ENCODE assay signal across 31 mouse cellular contexts in genomic region chr12:102118014-102118413, GRCm38 (mm10). TPM values are rescaled to one million over a fixed set of nuclear protein-coding genes. Genes with fewer than 3 reads are reported as not detected.
DNase-seq lines count a peak whose midpoint lies in the region; ATAC-seq and TF ChIP-seq lines count a peak whose summit lies in the region.
"Had no signal": no experiment of that assay in that cellular context is flagged by ENCODE, and none has a peak within 500 bp of the region (broad histone marks: within the 10 kb centered on the region; RNA-seq: fewer than 3 reads in every experiment).

No protein-coding gene starts in this region.

- 0 out of 2 replicates have a peak, but pooled peaks have one; percentile 23 for TF ChIP-seq EP300 in heart, adult 2 months (IDR thresholded peaks at IDR 0.05; ENCODE audit: insufficient read depth, low read depth, low read length)

- H3K36me3 ChIP-seq in heart, adult 2 months (ENCODE audit: control insufficient read depth, insufficient read depth, low read length): no peaks in the 10 kb centered on the region
- H3K36me3 ChIP-seq in heart, embryonic 11.5 days (ENCODE audit: control insufficient read depth, insufficient read depth, low read length): no peaks in the 10 kb centered on the region
- H3K36me3 ChIP-seq in heart, embryonic 16.5 days (ENCODE audit: control insufficient read depth, insufficient read depth): no peaks in the 10 kb centered on the region
- H3K36me3 ChIP-seq in hindbrain, embryonic 13.5 days: no peaks in the 10 kb centered on the region
- H3K36me3 ChIP-seq: hindbrain, embryonic 15.5 days; kidney, embryonic 15.5 days; limb, embryonic 12.5 days; midbrain, embryonic 12.5 days; neural tube, embryonic 13.5 days had no signal

- no peak for ATAC-seq in heart, embryonic 11.5 days (replicated peaks; ENCODE audit: insufficient number of reproducible peaks, low FRiP score, low TSS enrichment)
- peak; percentile 52; the same call in 1 of the 2 replicates for ATAC-seq in heart, embryonic 16.5 days (replicated peaks; ENCODE audit: extremely low read depth, insufficient read depth, low FRiP score)
- ATAC-seq in granulocyte monocyte progenitor cell, adult 5-6 weeks (replicated peaks; ENCODE audit: poor library complexity, severe bottlenecking): peak; percentile 46
- no peak for ATAC-seq in hindbrain, embryonic 13.5 days (ENCODE audit: low FRiP score)
- ATAC-seq: forebrain, embryonic 16.5 days; inflammation-experienced regulatory T-cells, adult 6 months; liver, postnatal 0 days; lung, postnatal 0 days had no signal

- H3K27ac ChIP-seq in heart, adult 2 months: no peak overlapping the region
- no peak overlapping the region; the same call in 1 of the 2 replicates for H3K27ac ChIP-seq in heart, embryonic 11.5 days (ENCODE audit: low read depth, low read length)
- H3K27ac ChIP-seq in heart, embryonic 16.5 days (ENCODE audit: low read length): no peak overlapping the region
- H3K27ac ChIP-seq in hindbrain, embryonic 13.5 days: no peak overlapping the region
- H3K27ac ChIP-seq: gastrocnemius, adult 2 months; hindbrain, embryonic 15.5 days; kidney, embryonic 15.5 days; layer of hippocampus, adult 2 months; left cerebral cortex, adult 2 months; limb, embryonic 12.5 days; macrophage; midbrain, embryonic 12.5 days; neural tube, embryonic 13.5 days had no signal

- TF ChIP-seq CTCF in heart, adult 2 months (IDR thresholded peaks at IDR 0.05): no peak

- 26% methylated on average over 7 of the region's 7 CpGs for WGBS in heart, adult 2 months
- WGBS in heart, embryonic 11.5 days (ENCODE audit: insufficient replicate concordance): 18% methylated on average over 7 of the region's 7 CpGs
- 19% methylated on average over 7 of the region's 7 CpGs for WGBS in heart, embryonic 16.5 days
- 93% methylated on average over 7 of the region's 7 CpGs for WGBS in hindbrain, embryonic 13.5 days

- H3K4me1 ChIP-seq in heart, adult 2 months (ENCODE audit: control insufficient read depth, insufficient read depth, low read length): no peaks in the 10 kb centered on the region
- H3K4me1 ChIP-seq in heart, embryonic 11.5 days (ENCODE audit: control insufficient read depth, insufficient read depth, low read length): peaks cover 10% of the 10 kb centered on the region
- H3K4me1 ChIP-seq in heart, embryonic 16.5 days (ENCODE audit: control insufficient read depth, insufficient read depth, low read length): peaks cover 3% of the 10 kb centered on the region; the same call in 1 of the 2 replicates
- peaks cover under 1% of the 10 kb centered on the region for H3K4me1 ChIP-seq in hindbrain, embryonic 13.5 days (replicated peaks)
- H3K4me1 ChIP-seq: kidney, embryonic 15.5 days; limb, embryonic 12.5 days; neural tube, embryonic 13.5 days had no signal

- H3K27me3 ChIP-seq in heart, adult 2 months (ENCODE audit: control insufficient read depth, insufficient read depth, low read length): no peaks in the 10 kb centered on the region
- no peaks in the 10 kb centered on the region for H3K27me3 ChIP-seq in heart, embryonic 11.5 days (ENCODE audit: control insufficient read depth, insufficient read depth, low read length)
- H3K27me3 ChIP-seq in heart, embryonic 16.5 days (ENCODE audit: control insufficient read depth, insufficient read depth, low read length): no peaks in the 10 kb centered on the region
- no peaks in the 10 kb centered on the region for H3K27me3 ChIP-seq in hindbrain, embryonic 13.5 days
- H3K27me3 ChIP-seq: hindbrain, embryonic 15.5 days; kidney, embryonic 15.5 days; limb, embryonic 12.5 days; midbrain, embryonic 12.5 days; neural tube, embryonic 13.5 days had no signal

- DNase-seq in heart, adult 2 months: no peak
- no peak for DNase-seq in heart, postnatal 25 days (ENCODE audit: low spot score)
- DNase-seq in 416B (ENCODE audit: low read depth): peak; percentile 8
- no peak for DNase-seq in cerebellum, postnatal 25 days
- DNase-seq: adrenal gland, postnatal 25 days; cerebellum, adult 11-12 months; cerebellum, adult 9-11 months; gastrocnemius, adult 2 months; gastrocnemius, postnatal 36 days; kidney, adult 18-20 months; kidney, postnatal 25 days; liver, postnatal 0 days; thymus, adult 2 months; thymus, postnatal 36 days had no signal

- TF ChIP-seq POLR2A in heart, adult 2 months (IDR thresholded peaks at IDR 0.05; ENCODE audit: insufficient read depth, low read depth, low read length): no peak

- H3K79me2 ChIP-seq in heart, adult 2 months (replicated peaks; ENCODE audit: control insufficient read depth, insufficient read depth, low read length): no peaks in the 10 kb centered on the region

- no peaks in the 10 kb centered on the region for H3K9me3 ChIP-seq in heart, embryonic 11.5 days (replicated peaks; ENCODE audit: control insufficient read depth, low read length)
- H3K9me3 ChIP-seq in heart, embryonic 16.5 days (replicated peaks; ENCODE audit: control insufficient read depth, low read length): no peaks in the 10 kb centered on the region
- H3K9me3 ChIP-seq in hindbrain, embryonic 13.5 days: no peaks in the 10 kb centered on the region
- H3K9me3 ChIP-seq: hindbrain, embryonic 15.5 days; kidney, embryonic 15.5 days; limb, embryonic 12.5 days; midbrain, embryonic 12.5 days; neural tube, embryonic 13.5 days had no signal

- no peak overlapping the region for H3K9ac ChIP-seq in heart, adult 2 months (ENCODE audit: low read depth, low read length)
- H3K9ac ChIP-seq in heart, embryonic 11.5 days (ENCODE audit: low read depth, low read length): no peak overlapping the region
- no peak overlapping the region for H3K9ac ChIP-seq in heart, embryonic 16.5 days (ENCODE audit: low read length)
- no peak overlapping the region for H3K9ac ChIP-seq in hindbrain, embryonic 13.5 days
- H3K9ac ChIP-seq: hindbrain, embryonic 15.5 days; kidney, embryonic 15.5 days; limb, embryonic 12.5 days; liver, postnatal 0 days; midbrain, embryonic 12.5 days; neural tube, embryonic 13.5 days had no signal

- H3K4me3 ChIP-seq in heart, adult 2 months: no peak overlapping the region
- no peak overlapping the region for H3K4me3 ChIP-seq in heart, embryonic 11.5 days (ENCODE audit: low read depth, low read length)
- H3K4me3 ChIP-seq in heart, embryonic 16.5 days (ENCODE audit: low read length): no peak overlapping the region
- no peak overlapping the region for H3K4me3 ChIP-seq in hindbrain, embryonic 13.5 days
- H3K4me3 ChIP-seq: erythroblast, embryonic 14.5 days; gastrocnemius, adult 2 months; hindbrain, embryonic 15.5 days; kidney, embryonic 15.5 days; layer of hippocampus, adult 2 months; left cerebral cortex, adult 2 months; limb, embryonic 12.5 days; midbrain, embryonic 12.5 days; neural tube, embryonic 13.5 days had no signal

- intact Hi-C loops in heart, adult 2 months (cut with DNase I): no loop called here
- intact Hi-C loops in heart, postnatal 25 days (cut with DNase I): loop anchor here (5.0 kb wide), 1 partner anchor 111 kb away; no protein-coding TSS in a partner anchor

- H3K4me2 ChIP-seq in heart, embryonic 11.5 days: no peak overlapping the region
- H3K4me2 ChIP-seq in heart, embryonic 16.5 days (ENCODE audit: low read depth, low read length): no peak overlapping the region
- no peak overlapping the region for H3K4me2 ChIP-seq in hindbrain, embryonic 13.5 days
- H3K4me2 ChIP-seq: hindbrain, embryonic 15.5 days; kidney, embryonic 15.5 days; limb, embryonic 12.5 days; midbrain, embryonic 12.5 days; neural tube, embryonic 13.5 days had no signal

RNA-seq across cellular contexts. Expression of gene Slc24a4, which starts 10.5 kb away (rescaled TPM):
- 1 to 10 TPM in 1 of 2 experiments, under 1 TPM in 1; 0.50 to 1.3 TPM for total RNA-seq in heart, adult 2 months (2021)
- 0.98 and 1.3 TPM in 2 replicates for polyA plus RNA-seq in heart, adult 2 months (2012; rRNA removed)
- 1.8 and 1.9 TPM in 2 replicates for polyA plus RNA-seq in heart, embryonic 11.5 days (2014; fragmentation: Nextera tagmentation; extraction: Ambion mirVana)
- 2.8 and 2.9 TPM in 2 replicates for polyA plus RNA-seq in heart, embryonic 16.5 days (2015; fragmentation: Nextera tagmentation; extraction: Ambion mirVana)
- total RNA-seq in heart, postnatal 25 days (2021): 1 to 10 TPM; 1.5 to 2.2 TPM
- total RNA-seq in granulocyte monocyte progenitor cell, adult 5-6 weeks (2014; fragmentation: Nextera tagmentation): not detected in 2 replicates
- total RNA-seq in granulocyte monocyte progenitor cell, adult 5-6 weeks (2017): not detected in 2 replicates
- 1.7 and 1.9 TPM in 2 replicates for polyA plus RNA-seq in hindbrain, embryonic 13.5 days (2015; fragmentation: Nextera tagmentation; extraction: Ambion mirVana)
- total RNA-seq: gastrocnemius, adult 2 months; gastrocnemius, postnatal 36 days; liver, adult 2 months had no signal
- polyA plus RNA-seq: erythroblast, embryonic 14.5 days; inflammation-experienced regulatory T-cells, adult 6 months; liver, adult 2 months; macrophage had no signal

Comparison
In these comparisons a context has a peak if more than half of its experiments do, and no peak if none do; other contexts are left out.
1. ATAC-seq: peak in heart, embryonic 16.5 days (single experiment) and granulocyte monocyte progenitor cell, adult 5-6 weeks (single experiment); none in heart, embryonic 11.5 days (single experiment) and hindbrain, embryonic 13.5 days (single experiment).